Mouse (Mus musculus) urinary bladder, postnatal 25 days (tissue): ENCODE data around the gene Emc7.

ENCODE experiments used
- DNase-seq: peaks from one replicate; pipeline ENCODE4 v3.0.0; 2022; ENCODE audit warnings: low spot score

The Emc7 gene

DNA sequence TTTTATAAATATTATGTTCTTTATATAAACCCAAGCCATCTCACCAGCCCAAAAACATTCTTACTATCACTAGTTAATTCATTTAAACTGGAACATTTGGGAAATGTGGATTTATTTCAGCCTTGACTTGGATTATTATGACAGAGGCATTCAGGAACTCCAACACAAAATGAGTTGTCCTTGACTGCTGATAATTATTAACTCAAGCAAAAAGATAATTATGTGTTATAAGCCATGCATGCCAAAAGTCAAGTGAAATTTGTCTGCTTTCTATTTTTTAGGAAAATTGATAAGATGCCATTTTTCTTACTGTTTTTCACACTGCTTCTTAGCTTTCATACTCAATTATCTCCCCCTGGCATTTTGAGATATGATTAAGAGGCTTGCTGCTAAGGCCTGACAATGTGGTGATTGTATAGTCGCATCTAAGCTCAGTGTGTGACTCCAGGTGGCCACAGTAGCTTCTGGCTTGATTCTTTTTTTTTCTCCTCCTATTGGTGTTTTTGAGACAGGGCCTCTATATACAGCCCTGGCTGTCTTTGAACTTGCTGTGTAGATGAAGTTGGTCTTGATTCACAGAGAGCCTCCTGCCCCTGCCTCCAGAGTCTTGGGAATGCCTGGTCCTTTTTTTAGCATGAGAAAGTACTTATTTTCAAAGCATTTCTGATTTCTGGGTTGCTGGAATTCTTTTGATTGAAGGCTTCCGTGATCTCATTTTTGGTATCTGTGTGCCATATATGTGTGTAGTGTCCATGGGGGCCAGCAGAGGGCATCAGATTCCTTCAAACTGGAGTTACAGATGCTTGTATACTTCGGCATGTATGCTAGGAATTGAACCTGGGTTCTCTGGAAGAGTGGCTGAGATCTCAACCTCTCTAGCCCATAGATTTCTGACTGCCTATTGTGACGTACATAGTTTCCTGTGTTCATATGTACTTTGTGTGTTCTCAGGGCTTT is 66.0 kb downstream of the Emc7 start:
- DNase-seq: no peak
